Mouse (Mus musculus) heart, adult 2 months (tissue): ENCODE measurements around the gene Mylk3.

Experiments used
- CTCF ChIP-seq: fragments of 200-600 bp; IDR thresholded peaks from 2 replicates; pipeline ENCODE4 v1.8.1; 2022; ENCODE audit warnings: antibody characterized with exemption, mild to moderate bottlenecking, moderate library complexity
- EP300 ChIP-seq: fragments of 200-500 bp; IDR thresholded peaks from 2 replicates; pipeline ENCODE4 v1.6.1; 2011; ENCODE audit warnings: low read depth, low read length, control low read depth; ENCODE audit not compliant: insufficient read depth
- POLR2A ChIP-seq: fragments of 200-500 bp; IDR thresholded peaks from 2 replicates; pipeline ENCODE4 v1.6.1; 2011; ENCODE audit warnings: mild to moderate bottlenecking, low read depth, low read length, control low read depth; ENCODE audit not compliant: insufficient read depth

- TF ChIP-seq EP300 (no peak), CTCF (no peak), POLR2A (no peak)
These were observed 48.5 kb downstream of the Mylk3 start for GRCm38 (mm10) chr8:85337681-85338080.
